Mouse (Mus musculus) MEL (cell line): ENCODE measurements around the gene Gm38431. TPM values are rescaled to one million over a fixed set of nuclear protein-coding genes. Genes with fewer than 3 reads are reported as not detected.
A peak's percentile ranks its signal among the peaks of the same experiment; 100 is the strongest.

Experiments used
- DNase-seq: peaks from one replicate; pipeline ENCODE4 v3.0.0; 2011; ENCODE audit warnings: low read depth, low spot score
- H3K27ac ChIP-seq: 2 replicates; pipeline ENCODE4 v1.5.1; 2012; ENCODE audit warnings: low read depth, mild to moderate bottlenecking, control low read depth, low read length, moderate library complexity; ENCODE audit not compliant: control insufficient read depth
- H3K27me3 ChIP-seq, 2 experiments: fragments of 150-350 bp in 1 of 2; sonication (generic) in 1 of 2; 2 replicates each; pipeline ENCODE4 v1.6.1; 2012; ENCODE audit warnings: low read length in 2 of 2, mild to moderate bottlenecking in 2 of 2, improper control_type of control experiment in 1 of 2, moderate library complexity in 1 of 2; ENCODE audit not compliant: insufficient read depth in 2 of 2, control insufficient read depth in 1 of 2
- H3K36me3 ChIP-seq, 2 experiments: 2 replicates each; pipeline ENCODE4 v1.6.1; 2012 to 2014; ENCODE audit warnings: low read length in 2 of 2, improper control_type of control experiment in 1 of 2, inconsistent platforms in 1 of 2, mild to moderate bottlenecking in 1 of 2; ENCODE audit not compliant: insufficient read depth in 2 of 2, control insufficient read depth in 1 of 2
- H3K4me1 ChIP-seq, 2 experiments: fragments of 150-350 bp in 1 of 2; sonication (generic) in 1 of 2; 2 replicates each; pipeline ENCODE4 v1.6.1; 2012; ENCODE audit warnings: low read length in 2 of 2, improper control_type of control experiment in 1 of 2, mild to moderate bottlenecking in 1 of 2; ENCODE audit not compliant: insufficient read depth in 2 of 2, control insufficient read depth in 1 of 2
- H3K4me3 ChIP-seq, 2 experiments: fragments of 150-350 bp in 1 of 2; sonication (generic) in 1 of 2; 2 replicates each; pipeline ENCODE4 v1.5.1; 2012; ENCODE audit warnings: low read depth in 2 of 2, low read length in 2 of 2, mild to moderate bottlenecking in 2 of 2, moderate library complexity in 2 of 2, control low read depth in 1 of 2, improper control_type of control experiment in 1 of 2; ENCODE audit not compliant: control insufficient read depth in 1 of 2, insufficient read depth in 1 of 2
- H3K79me2 ChIP-seq: 2 replicates; pipeline ENCODE4 v1.6.1; 2012; ENCODE audit warnings: mild to moderate bottlenecking, low read length, moderate library complexity; ENCODE audit not compliant: control insufficient read depth, poor library complexity, insufficient read depth
- H3K9ac ChIP-seq: 2 replicates; pipeline ENCODE4 v1.6.1; 2012; ENCODE audit warnings: low read depth, mild to moderate bottlenecking, control low read depth, low read length, moderate library complexity; ENCODE audit not compliant: control insufficient read depth, poor library complexity, severe bottlenecking
- H3K9me3 ChIP-seq: fragments of 150-350 bp; sonication (generic); replicated peaks from 2 replicates; pipeline ENCODE4 v1.6.1; 2012; ENCODE audit warnings: mild to moderate bottlenecking, low read length, improper control_type of control experiment, moderate library complexity; ENCODE audit not compliant: insufficient read depth
- CTCF ChIP-seq, 3 experiments: IDR thresholded peaks in 2 of 3; conservative IDR thresholded peaks in 1 of 3; 2 replicates each; pipeline ENCODE4 v1.5.1; 2011 to 2012; ENCODE audit warnings: low read length in 3 of 3, low read depth in 2 of 3, mild to moderate bottlenecking in 2 of 3, improper control_type of control experiment in 1 of 3, inconsistent platforms in 1 of 3, mixed read lengths in 1 of 3, moderate library complexity in 1 of 3; ENCODE audit not compliant: control insufficient read depth in 1 of 3, insufficient read depth in 1 of 3, poor library complexity in 1 of 3, severe bottlenecking in 1 of 3
- EP300 ChIP-seq, 2 experiments: IDR thresholded peaks; 2 replicates each; pipeline ENCODE4 v1.6.1; 2011; ENCODE audit warnings: improper control_type of control experiment in 2 of 2, low read length in 2 of 2, low read depth in 1 of 2, mild to moderate bottlenecking in 1 of 2
- GATA1 ChIP-seq: IDR thresholded peaks from 2 replicates; pipeline ENCODE4 v1.6.1; 2011; ENCODE audit warnings: low read depth, low read length, improper control_type of control experiment
- JUND ChIP-seq: IDR thresholded peaks from 2 replicates; pipeline ENCODE4 v1.6.1; 2011; ENCODE audit warnings: low read depth, mild to moderate bottlenecking, improper control_type of control experiment, low read length
- KAT2A ChIP-seq: conservative IDR thresholded peaks from 2 replicates; pipeline ENCODE4 v1.6.1; 2012; ENCODE audit warnings: low read depth, low read length, improper control_type of control experiment, inconsistent platforms
- MAFK ChIP-seq: IDR thresholded peaks from 2 replicates; pipeline ENCODE4 v1.6.1; 2011; ENCODE audit warnings: low read depth, mild to moderate bottlenecking, low read length, improper control_type of control experiment, borderline replicate concordance
- MAZ ChIP-seq: IDR thresholded peaks from 2 replicates; pipeline ENCODE4 v1.6.1; 2012; ENCODE audit warnings: low read depth, mild to moderate bottlenecking, inconsistent platforms, low read length, improper control_type of control experiment
- MXI1 ChIP-seq: IDR thresholded peaks from 2 replicates; pipeline ENCODE4 v1.6.1; 2011; ENCODE audit warnings: mild to moderate bottlenecking, low read depth, low read length, improper control_type of control experiment
- MYB ChIP-seq: IDR thresholded peaks from 2 replicates; pipeline ENCODE4 v1.6.1; 2011; ENCODE audit warnings: mild to moderate bottlenecking, low read depth, low read length, improper control_type of control experiment
- NELFE ChIP-seq: IDR thresholded peaks from 2 replicates; pipeline ENCODE4 v1.6.1; 2011; ENCODE audit warnings: low read depth, low read length, improper control_type of control experiment
- POLR2A ChIP-seq, 2 experiments: IDR thresholded peaks; 2 replicates each; pipeline ENCODE4 v1.6.1; 2011 to 2012; ENCODE audit warnings: low read length in 2 of 2, mild to moderate bottlenecking in 2 of 2, control low read depth in 1 of 2, improper control_type of control experiment in 1 of 2, low read depth in 1 of 2, moderate library complexity in 1 of 2; ENCODE audit not compliant: control insufficient read depth in 1 of 2, insufficient read depth in 1 of 2, poor library complexity in 1 of 2
- POLR2AphosphoS2 ChIP-seq: IDR thresholded peaks from 2 replicates; pipeline ENCODE4 v1.6.1; 2011; ENCODE audit warnings: low read length, improper control_type of control experiment
- SIN3A ChIP-seq: IDR thresholded peaks from 2 replicates; pipeline ENCODE4 v1.6.1; 2012; ENCODE audit warnings: low read length, improper control_type of control experiment, inconsistent platforms
- TBP ChIP-seq: IDR thresholded peaks from 2 replicates; pipeline ENCODE4 v1.8.0; 2011; ENCODE audit warnings: low read depth, low read length, improper control_type of control experiment
- TCF12 ChIP-seq: IDR thresholded peaks from 2 replicates; pipeline ENCODE4 v1.6.1; 2014; ENCODE audit warnings: low read depth, mild to moderate bottlenecking, inconsistent platforms, low read length, improper control_type of control experiment, moderate library complexity
- ZC3H11A ChIP-seq: IDR thresholded peaks from 2 replicates; pipeline ENCODE4 v1.6.1; 2012; ENCODE audit warnings: low read depth, mild to moderate bottlenecking, inconsistent platforms, low read length, improper control_type of control experiment
- ZKSCAN1 ChIP-seq: IDR thresholded peaks from 2 replicates; pipeline ENCODE4 v1.6.1; 2012; ENCODE audit warnings: low read depth, mild to moderate bottlenecking, inconsistent platforms, low read length, improper control_type of control experiment, moderate library complexity
- ZMIZ1 ChIP-seq: IDR thresholded peaks from 2 replicates; pipeline ENCODE4 v1.6.1; 2012; ENCODE audit warnings: low read depth, mild to moderate bottlenecking, inconsistent platforms, low read length, improper control_type of control experiment, moderate library complexity
- polyA plus RNA-seq, 2 experiments: library from polyadenylated mRNA; stranded (reverse) in 1 of 2; unstranded in 1 of 2; fragments of >175 nt in 1 of 2; fragments of >200 nt in 1 of 2; gene quantifications; 2 replicates each; pipeline versions ENCODE4 v1.2.1 to v1.2.4; 2012; ENCODE audit warnings: low replicate concordance in 2 of 2, low read depth in 1 of 2; ENCODE audit not compliant: insufficient read length in 2 of 2, insufficient read depth in 1 of 2, missing spikeins in 1 of 2
- total RNA-seq: library from RNA; depleted of rRNA; stranded (reverse); fragments of 300-350 nt; gene quantifications from 2 replicates; pipeline ENCODE4 v1.2.3, GENCODE M21; 2012

Gm38431 gene
- total and polyA plus RNA-seq, 3 experiments, result 38.9 to 191 (median 42.1) TPM

DNA sequence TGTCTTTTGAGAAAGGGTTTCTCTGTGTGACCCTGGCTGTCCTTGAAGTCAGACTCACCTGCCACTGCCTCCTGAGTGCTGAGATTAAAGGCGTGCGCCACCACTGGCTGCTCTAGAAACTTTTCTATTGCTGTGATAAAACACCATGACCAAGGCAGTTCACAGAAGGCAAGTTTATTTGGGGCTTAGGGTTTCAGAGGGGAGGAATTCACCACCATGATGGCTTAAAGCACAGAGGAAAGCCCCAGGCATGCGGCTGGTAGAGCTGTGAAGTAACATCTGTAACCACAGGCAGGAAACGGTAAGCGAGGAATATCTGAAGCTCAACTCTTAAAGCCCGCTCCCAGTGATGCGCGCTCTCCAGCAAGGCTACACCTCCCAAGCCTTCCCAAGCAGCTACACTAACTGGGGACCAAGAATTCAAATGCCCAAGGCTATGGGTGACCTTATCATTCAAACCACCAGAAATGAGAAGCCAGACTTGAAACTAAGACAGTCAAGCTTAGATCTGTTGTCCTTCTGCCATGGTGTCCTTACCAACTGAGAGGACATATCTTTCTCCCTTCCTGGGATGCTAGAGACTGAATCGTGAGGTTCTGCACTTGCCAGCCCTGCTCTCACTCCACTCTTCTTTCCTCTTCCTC, 41.4 kb upstream of the Gm38431 start:
- Histone ChIP-seq H3K9ac (no peak overlapping the region), H3K9me3 (no peaks in the 10 kb centered on the region), H3K4me3 (no peak overlapping the region), H3K79me2 (peaks cover 8% of the 10 kb centered on the region), H3K27ac (no peak overlapping the region), H3K4me1 (peaks cover 4 to 32% of the 10 kb centered on the region in 2 experiments), H3K36me3 (peaks cover 3 to 27% of the 10 kb centered on the region in 2 experiments; a peak in 3 of 4 replicates), H3K27me3 (no peaks in the 10 kb centered on the region)
- DNase-seq, result peak; percentile 62
- no peak for TF ChIP-seq MAFK
- no peak for TF ChIP-seq POLR2A (IDR thresholded peaks at IDR 0.05; ENCODE audit: control insufficient read depth in 1 of 2, insufficient read depth in 1 of 2, low read depth in 1 of 2, low read length in 2 of 2, poor library complexity in 1 of 2)
- no peak for TF ChIP-seq POLR2AphosphoS2
- no peak for TF ChIP-seq CTCF (IDR thresholded peaks at IDR 0.05 in 2 of 3, conservative IDR thresholded peaks at IDR 0.05 in 1 of 3; ENCODE audit: control insufficient read depth in 1 of 3, insufficient read depth in 1 of 3, low read depth in 2 of 3, low read length in 3 of 3, poor library complexity in 1 of 3, severe bottlenecking in 1 of 3)
- no peak for TF ChIP-seq ZKSCAN1
- TF ChIP-seq JUND, result no peak
- TF ChIP-seq TCF12, result no peak
- no peak for TF ChIP-seq NELFE
- no peak for TF ChIP-seq MYB
- no peak for TF ChIP-seq ZC3H11A
- no peak for TF ChIP-seq GATA1
- no peak for TF ChIP-seq SIN3A
- TF ChIP-seq ZMIZ1, result no peak
- no peak for TF ChIP-seq MXI1
- TF ChIP-seq MAZ, result no peak
- TF ChIP-seq EP300 (IDR thresholded peaks at IDR 0.05; ENCODE audit: low read depth in 1 of 2, low read length in 2 of 2), result no peak
- no peak for TF ChIP-seq KAT2A
- no peak for TF ChIP-seq TBP

DNA sequence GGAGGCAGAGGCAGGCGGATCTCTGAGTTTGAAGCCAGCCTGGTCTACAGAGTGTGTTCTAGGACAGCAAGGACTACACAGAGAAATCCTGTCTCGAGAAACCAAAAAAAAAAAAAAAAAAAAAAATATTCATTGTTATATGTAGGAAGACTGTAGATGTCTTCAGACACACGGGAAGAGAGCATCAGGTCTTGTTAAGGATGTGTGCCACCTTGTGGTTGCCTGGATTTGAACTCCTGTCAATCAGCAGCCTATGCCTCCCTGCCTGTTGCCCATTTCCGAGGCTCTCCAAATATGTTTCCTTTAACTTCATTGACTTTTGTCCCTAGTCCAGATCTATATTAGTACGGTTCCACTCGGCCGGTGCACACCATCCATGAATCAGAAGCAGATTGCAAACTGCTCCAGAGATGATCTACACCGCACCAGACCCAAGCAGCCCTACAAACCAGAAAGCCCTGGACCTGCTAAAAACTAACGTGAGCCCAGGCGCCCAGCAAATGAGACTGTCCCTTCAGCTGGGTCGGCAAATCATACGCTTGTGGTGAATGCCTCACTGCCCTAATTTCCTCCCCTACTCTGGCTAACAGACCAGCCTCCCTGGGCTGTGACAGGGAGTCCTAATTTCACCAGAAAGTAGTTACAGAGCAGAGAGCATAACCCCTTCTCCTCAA, 40.4 kb upstream of the Gm38431 start:
- H3K27me3 ChIP-seq, result no peaks in the 10 kb centered on the region
- TF ChIP-seq CTCF (IDR thresholded peaks at IDR 0.05 in 2 of 3, conservative IDR thresholded peaks at IDR 0.05 in 1 of 3; ENCODE audit: control insufficient read depth in 1 of 3, insufficient read depth in 1 of 3, low read depth in 2 of 3, low read length in 3 of 3, poor library complexity in 1 of 3, severe bottlenecking in 1 of 3) (peak in 1 of 3 experiments; percentile 57; a peak in 2 of 6 replicates), ZC3H11A (no peak)
- TF ChIP-seq, all 39 proteins: peak for 1
- H3K9ac ChIP-seq, result peak overlapping the region; percentile 10; the same call in 1 of the 2 replicates
- no peaks in the 10 kb centered on the region for H3K9me3 ChIP-seq
- H3K36me3 ChIP-seq, result peaks cover 3 to 27% of the 10 kb centered on the region in 2 experiments; a peak in 3 of 4 replicates
- peak; percentile 92 for DNase-seq
- peaks cover 4 to 32% of the 10 kb centered on the region in 2 experiments for H3K4me1 ChIP-seq
- H3K4me3 ChIP-seq, result 0 out of 4 replicates have a peak overlapping the region, but pooled peaks have one; percentile 0 to 1
- peaks cover 8% of the 10 kb centered on the region for H3K79me2 ChIP-seq
- no peak overlapping the region for H3K27ac ChIP-seq
